Mouse (Mus musculus) brain, embryonic 18.5 days (tissue): ENCODE results near the gene Cdh23.
A peak's percentile ranks its signal among the peaks of the same experiment; 100 is the strongest.

Source experiments
- DNase-seq: peaks from one replicate; pipeline ENCODE4 v3.0.0-alpha.2; 2012; ENCODE audit warnings: low read depth, low spot score

Gene Cdh23

GRCm38 (mm10) chr10:60577920-60578737 is 118.2 kb downstream of the Cdh23 start:
- DNase-seq = no peak

GRCm38 (mm10) chr10:60577125-60577919 is 119.0 kb downstream of the Cdh23 start:
- no peak for DNase-seq

- no peak for DNase-seq
Measured at GRCm38 (mm10) chr10:60574851-60575250, 121.4 kb downstream of the Cdh23 start.

- DNase-seq = no peak
Measured at GRCm38 (mm10) chr10:60571491-60571890, 124.8 kb downstream of the Cdh23 start.

GRCm38 (mm10) chr10:60566369-60567037 is 129.8 kb downstream of the Cdh23 start:
- DNase-seq = no peak

- DNase-seq = no peak
Measured at GRCm38 (mm10) chr10:60564136-60564535, 132.2 kb downstream of the Cdh23 start.

- no peak for DNase-seq
Measured at GRCm38 (mm10) chr10:60562946-60563345, 133.3 kb downstream of the Cdh23 start.

GRCm38 (mm10) chr10:60558491-60558927 is 137.8 kb downstream of the Cdh23 start:
- no peak for DNase-seq

GRCm38 (mm10) chr10:60552951-60553635 is 143.2 kb downstream of the Cdh23 start:
- DNase-seq = no peak

- DNase-seq = no peak
Measured at GRCm38 (mm10) chr10:60539164-60539914, 157.0 kb downstream of the Cdh23 start.

- DNase-seq = no peak
Measured at GRCm38 (mm10) chr10:60536098-60536811, 160.0 kb downstream of the Cdh23 start.

- DNase-seq = no peak
Measured at GRCm38 (mm10) chr10:60532502-60532901, 163.8 kb downstream of the Cdh23 start.

GRCm38 (mm10) chr10:60531349-60531748 is 164.9 kb downstream of the Cdh23 start:
- peak; percentile 10 for DNase-seq

GRCm38 (mm10) chr10:60530633-60531032 is 165.7 kb downstream of the Cdh23 start:
- no peak for DNase-seq

GRCm38 (mm10) chr10:60527949-60528348 is 168.3 kb downstream of the Cdh23 start:
- DNase-seq = no peak

GRCm38 (mm10) chr10:60525081-60525480 is 171.2 kb downstream of the Cdh23 start:
- no peak for DNase-seq

- DNase-seq = no peak
Measured at GRCm38 (mm10) chr10:60516286-60516685, 180.0 kb downstream of the Cdh23 start.

GRCm38 (mm10) chr10:60498538-60498937 is 197.8 kb downstream of the Cdh23 start:
- DNase-seq = no peak

- no peak for DNase-seq
Measured at GRCm38 (mm10) chr10:60495070-60495469, 201.2 kb downstream of the Cdh23 start.

GRCm38 (mm10) chr10:60491538-60491937 is 204.8 kb downstream of the Cdh23 start:
- no peak for DNase-seq
